Mouse (Mus musculus): ENCODE results near the gene Emx1.

GRCm38 (mm10) chr6:85186033-85186743 is 1.1 kb upstream of the Emx1 start:
- no peak for TF ChIP-seq EP300 (IDR thresholded peaks at IDR 0.05; ENCODE audit: insufficient read depth, low read depth, low read length)
- no peak for TF ChIP-seq CTCF (IDR thresholded peaks at IDR 0.05)

Measured in heart, adult 2 months (tissue).